Mouse (Mus musculus): Measurements from ENCODE around the gene Noc2l.

The Noc2l gene

DNA sequence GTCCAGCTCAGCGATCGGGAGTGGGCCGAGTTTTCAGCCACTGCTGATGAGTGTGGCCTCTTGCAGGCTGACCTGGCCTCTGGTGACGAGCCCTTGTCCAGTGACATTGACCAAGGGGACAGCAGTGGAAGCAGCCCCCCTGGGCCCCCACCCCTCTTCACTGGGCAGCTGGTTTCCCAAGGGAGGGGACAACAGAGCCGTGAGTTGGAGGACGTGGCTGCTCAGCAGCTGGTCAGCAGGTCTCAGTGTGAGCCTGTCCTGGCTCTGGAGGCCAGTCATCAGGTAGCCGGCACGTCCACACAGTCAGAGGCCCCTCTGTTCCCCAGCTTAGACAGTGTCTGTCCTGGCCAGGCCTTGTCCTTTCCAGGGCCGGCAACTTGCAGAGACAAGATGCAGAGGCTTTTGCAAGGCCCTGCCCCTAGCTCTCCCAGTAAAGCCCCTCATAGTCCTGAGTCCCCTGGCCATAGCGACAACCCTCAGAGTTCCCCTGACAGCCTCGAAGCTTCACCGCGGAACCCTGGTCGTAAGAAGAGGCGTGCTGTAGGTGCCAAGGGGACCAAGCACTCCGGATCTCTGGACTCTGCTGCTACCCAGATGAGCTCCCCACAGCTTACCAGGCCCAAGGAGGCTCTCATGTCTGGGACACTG lies 18.7 kb upstream of the Noc2l start:
- DNase-seq = no peak

DNA sequence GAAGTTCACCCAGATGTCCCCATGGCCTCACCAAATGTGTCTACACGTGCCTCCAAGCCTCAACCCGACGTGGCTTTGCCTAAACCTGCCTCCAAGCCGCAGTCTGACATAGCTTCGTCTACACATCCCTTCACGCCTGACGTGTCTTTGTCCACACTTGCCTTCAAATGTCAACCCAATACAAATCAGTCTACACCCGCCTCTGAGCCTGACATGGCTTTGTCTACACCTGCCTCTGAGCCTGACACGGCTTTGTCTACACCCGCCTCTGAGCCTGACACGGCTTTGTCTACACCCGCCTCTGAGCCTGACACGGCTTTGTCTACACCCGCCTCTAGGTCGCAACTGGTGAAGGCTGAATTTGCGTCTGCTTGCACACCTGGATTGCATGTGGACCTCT lies 18.0 kb upstream of the Noc2l start:
- DNase-seq = no peak

- no peak for DNase-seq
Observed at GRCm38 (mm10) chr4:156219936-156220335, 15.9 kb upstream of the Noc2l start.

DNA sequence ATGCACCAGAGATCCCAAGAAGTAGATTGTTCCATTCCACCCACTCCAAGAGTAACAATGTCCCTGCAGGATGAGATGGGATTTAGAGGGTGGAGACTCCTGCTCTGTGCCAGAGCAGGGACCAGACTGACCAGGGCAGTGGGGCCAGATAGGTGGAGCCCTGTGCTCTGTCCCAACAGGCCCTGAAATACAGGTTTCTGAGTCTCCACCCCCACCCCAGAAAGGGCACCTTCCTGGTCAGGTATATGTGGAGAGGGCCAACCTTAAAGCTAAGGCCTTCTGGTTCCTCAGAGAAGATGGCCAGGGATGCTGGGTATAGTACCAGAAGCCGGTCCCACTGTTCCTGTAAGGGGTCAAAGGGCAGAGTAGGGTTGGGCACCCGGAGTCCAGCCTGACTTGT lies 11.5 kb upstream of the Noc2l start:
- DNase-seq = no peak

- DNase-seq = no peak
Observed at GRCm38 (mm10) chr4:156227752-156228392, 7.9 kb upstream of the Noc2l start.

DNA sequence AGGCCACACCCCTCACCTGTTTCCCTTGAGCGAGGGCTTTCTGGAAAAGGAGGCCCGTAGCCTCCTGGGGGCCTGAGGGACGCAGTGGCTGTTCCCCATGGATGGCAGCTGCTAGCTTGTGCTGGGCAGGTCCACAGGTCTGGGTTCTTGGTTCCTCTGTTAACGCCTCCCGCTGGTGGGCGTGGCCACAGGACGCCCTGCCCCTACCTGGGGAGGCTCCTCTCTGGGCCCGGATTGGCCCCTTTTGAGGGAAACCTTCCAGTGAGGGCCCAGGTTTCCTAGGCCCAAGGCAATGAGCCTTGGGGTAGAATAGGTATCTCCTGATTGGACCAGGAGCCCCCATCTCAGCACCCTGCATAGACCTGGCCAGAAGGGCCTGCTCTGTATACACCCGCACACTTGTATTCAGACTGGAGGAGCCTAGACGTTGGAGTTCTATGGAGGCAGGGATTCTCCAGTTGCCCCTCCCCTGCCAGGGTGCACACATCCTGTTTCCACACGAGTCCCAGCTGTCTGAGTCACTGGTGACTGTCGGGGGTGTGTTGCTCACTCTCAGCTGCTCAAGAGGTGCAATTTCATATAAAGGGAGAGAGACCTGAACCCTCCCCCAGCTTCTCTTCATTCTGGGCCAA lies 7.3 kb upstream of the Noc2l start:
- no peak for DNase-seq

- DNase-seq = peak; percentile 24
Observed at GRCm38 (mm10) chr4:156234021-156234501, 1.7 kb upstream of the Noc2l start.

DNA sequence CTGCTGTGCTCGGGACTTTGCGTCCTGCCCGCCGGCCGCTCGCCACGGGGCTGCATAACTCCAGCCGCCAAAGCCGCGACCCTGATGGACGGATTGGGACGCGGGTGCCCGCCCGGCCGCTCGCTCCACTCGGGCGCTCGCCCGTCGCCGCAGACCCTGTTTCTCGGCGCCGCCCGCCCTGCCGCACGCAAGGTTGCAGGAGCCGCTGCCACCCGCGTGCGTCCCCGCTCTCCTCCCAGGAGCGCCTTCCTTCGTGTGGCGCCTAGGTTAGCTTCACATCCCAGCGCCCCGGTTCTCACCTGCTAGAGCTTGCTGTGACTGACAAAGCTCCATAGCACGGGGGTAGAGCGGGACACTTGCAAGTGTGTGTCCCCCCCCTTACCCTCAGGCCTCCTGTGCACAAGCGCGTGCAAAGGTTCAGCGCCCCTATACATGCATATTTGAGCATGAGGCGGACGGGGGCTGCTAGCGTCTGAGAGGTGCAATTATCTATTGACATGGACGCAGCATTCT lies 1.1 kb upstream of the Noc2l start, which contains the start of gene Plekhn1:
Gene Plekhn1, minus strand, starts transcription at position 157 of the 513 bp plus-strand sequence.
- DNase-seq = peak; percentile 78

DNA sequence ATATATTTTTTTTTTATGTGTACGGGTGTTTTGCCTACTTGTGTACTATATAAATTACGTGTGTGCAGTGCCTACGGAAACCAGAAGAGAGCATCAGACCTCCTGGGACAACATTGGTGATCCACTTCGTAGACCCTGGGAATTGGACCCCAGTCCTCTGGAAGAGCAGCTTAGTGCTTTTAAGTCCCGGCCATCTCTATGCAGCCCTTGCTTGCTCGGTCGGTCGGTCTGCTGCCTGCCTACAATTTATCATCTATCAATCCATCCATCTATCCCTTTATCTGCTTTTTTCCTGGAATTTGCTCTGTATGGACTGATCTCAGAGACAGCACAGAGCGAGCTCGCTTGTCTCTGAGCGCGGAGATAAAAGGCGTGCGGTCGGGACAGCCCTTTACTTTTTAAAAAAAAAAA lies 445 bp upstream of the Noc2l start:
- peak; percentile 25 for DNase-seq

GRCm38 (mm10) chr4:156236651-156237447 lies 1.0 kb downstream of the Noc2l start:
- DNase-seq = no peak

DNA sequence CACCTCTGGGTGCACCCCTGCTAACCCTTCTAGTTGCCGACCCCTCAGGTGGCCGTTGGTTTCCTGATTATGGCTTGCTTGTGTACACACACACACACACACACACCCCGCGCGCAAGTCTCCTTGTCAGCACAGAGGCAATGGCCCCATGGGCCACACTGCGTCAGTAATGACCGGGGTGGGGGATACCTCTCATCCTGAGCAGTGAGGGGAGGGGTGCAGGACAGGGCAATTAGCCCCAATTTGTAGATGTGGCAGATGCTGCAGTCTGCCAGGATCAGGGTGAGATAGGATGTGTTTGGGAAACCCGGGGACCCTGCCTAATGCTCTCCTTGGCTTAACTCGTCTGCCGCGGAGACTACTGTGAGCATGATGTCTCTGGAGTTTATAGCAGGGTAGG lies 13.8 kb downstream of the Noc2l start:
- DNase-seq = no peak

GRCm38 (mm10) chr4:156251081-156251480 lies 15.3 kb downstream of the Noc2l start:
- DNase-seq = no peak

- no peak for DNase-seq
Observed at GRCm38 (mm10) chr4:156252140-156252539, 16.3 kb downstream of the Noc2l start.

- no peak for DNase-seq
Observed at GRCm38 (mm10) chr4:156252619-156253018, 16.8 kb downstream of the Noc2l start.

GRCm38 (mm10) chr4:156253043-156253442 lies 17.2 kb downstream of the Noc2l start:
- DNase-seq = no peak

- no peak for DNase-seq
Observed at GRCm38 (mm10) chr4:156254361-156255077, 18.7 kb downstream of the Noc2l start.

DNA sequence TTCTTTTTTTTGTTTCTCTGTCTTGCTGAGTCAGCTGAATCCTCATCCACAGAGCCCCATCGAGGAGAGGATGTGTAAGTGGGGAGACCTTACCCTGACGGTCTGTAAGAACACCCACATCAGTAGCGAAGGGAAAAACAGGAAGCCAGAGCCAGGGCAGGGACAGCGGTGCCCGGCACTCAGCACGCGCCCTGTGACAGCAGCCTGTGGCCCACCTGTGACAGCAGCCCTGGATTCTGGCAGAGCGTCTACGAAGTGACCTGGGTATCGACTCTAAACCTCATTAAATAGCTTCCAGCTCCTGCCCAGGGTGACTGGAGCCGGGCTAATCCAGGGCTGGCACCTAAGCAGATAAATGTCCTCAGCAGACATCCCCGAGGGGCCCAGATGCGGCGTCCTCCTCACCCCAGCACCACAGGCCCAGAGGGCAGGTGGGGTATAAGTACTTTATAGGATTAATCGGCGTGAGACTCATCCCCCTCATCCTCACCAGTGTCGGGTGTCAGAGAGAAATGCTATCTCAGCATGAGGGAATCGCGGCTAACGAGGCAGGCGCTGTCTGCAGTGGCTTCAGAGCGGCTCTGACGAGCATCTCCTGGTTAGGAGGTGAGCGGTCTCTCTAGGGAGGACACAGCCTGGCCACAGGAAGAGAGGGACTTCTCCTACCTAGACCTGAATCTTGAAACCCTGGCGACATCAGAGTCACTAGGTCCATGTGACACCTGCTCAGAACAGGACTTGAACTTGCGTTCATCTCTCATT lies 19.4 kb downstream of the Noc2l start, which contains the start of gene Samd11:
Gene Samd11, minus strand, starts transcription at position 580 of the 762 bp plus-strand sequence.
- no peak for DNase-seq

All from thymus, postnatal 25 days (tissue).